In the genomic region with DNA sequence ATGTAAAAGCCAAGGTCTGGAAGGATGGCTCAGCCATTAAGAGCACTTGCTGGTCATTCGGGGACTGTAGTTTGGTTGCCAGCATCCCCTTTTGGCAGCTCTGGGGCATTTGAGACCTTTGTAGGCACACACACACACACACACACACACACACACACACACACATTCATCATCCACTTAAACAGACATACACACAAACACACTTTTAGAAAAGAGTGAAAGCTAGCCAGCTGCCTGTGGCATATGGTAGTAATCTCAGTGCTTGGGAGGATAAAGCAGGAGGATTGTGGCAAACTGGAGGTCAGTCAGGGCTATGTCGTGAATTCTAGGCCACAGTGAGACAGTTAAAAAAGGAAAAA, we compare ENCODE assay signal across 8 mouse cellular contexts. TPM values are rescaled to one million over a fixed set of nuclear protein-coding genes. Genes with fewer than 3 reads are reported as not detected.
DNase-seq lines count a peak whose midpoint lies in the region; ATAC-seq and TF ChIP-seq lines count a peak whose summit lies in the region.

No protein-coding gene starts in this region.

- intact Hi-C loops in gastrocnemius, postnatal 14 days (cut with DNase I; ENCODE audit: low total_unique reads) = no loop called here
- intact Hi-C loops in left cerebral cortex, postnatal 36 days (cut with DNase I) = no loop called here

- peaks cover 17% of the 10 kb centered on the region for H3K79me2 ChIP-seq in liver, adult 2 months (ENCODE audit: control insufficient read depth, insufficient read depth, low read length)

- no peaks in the 10 kb centered on the region for H3K9me3 ChIP-seq in embryonic facial prominence, embryonic 13.5 days
- H3K9me3 ChIP-seq in limb, embryonic 11.5 days (ENCODE audit: control insufficient read depth, low read length) = no peaks in the 10 kb centered on the region

- no peak for TF ChIP-seq CTCF in liver, adult 2 months (IDR thresholded peaks at IDR 0.05; ENCODE audit: low read depth, low read length)

- no peaks in the 10 kb centered on the region for H3K36me3 ChIP-seq in liver, adult 2 months (ENCODE audit: control insufficient read depth, insufficient read depth, low read length)
- H3K36me3 ChIP-seq in embryonic facial prominence, embryonic 13.5 days = no peaks in the 10 kb centered on the region; the same call in 1 of the 2 replicates
- H3K36me3 ChIP-seq in limb, embryonic 11.5 days (ENCODE audit: control insufficient read depth, insufficient read depth, low read length) = no peaks in the 10 kb centered on the region

- H3K27ac ChIP-seq in liver, adult 2 months (replicated peaks; ENCODE audit: insufficient read depth, low read depth, low read length) = peak overlapping the region; percentile 85
- H3K27ac ChIP-seq in embryonic facial prominence, embryonic 13.5 days = peak overlapping the region; percentile 88
- H3K27ac ChIP-seq in limb, embryonic 11.5 days (replicated peaks; ENCODE audit: low read depth, low read length) = peak overlapping the region; percentile 24; the same call in 1 of the 2 replicates

- TF ChIP-seq POLR2A in liver, adult 2 months (IDR thresholded peaks at IDR 0.05; ENCODE audit: extremely low read depth, insufficient read depth, low read length) = no peak

- H3K9ac ChIP-seq in liver, adult 2 months (ENCODE audit: low read depth, low read length) = peak overlapping the region; percentile 42
- H3K9ac ChIP-seq in embryonic facial prominence, embryonic 13.5 days = peak overlapping the region; percentile 92
- H3K9ac ChIP-seq in limb, embryonic 11.5 days (ENCODE audit: low read length) = peak overlapping the region; percentile 58

- DNase-seq in liver, adult 2 months (ENCODE audit: extremely low read depth, low read depth, low spot score) = no peak
- no peak for DNase-seq in liver
- no peak for DNase-seq in limb, embryonic 11.5 days (ENCODE audit: low spot score)
- DNase-seq in retina, embryonic 14.5 days (ENCODE audit: low spot score) = peak; percentile 46
- DNase-seq in right cerebral cortex, postnatal 10 days (ENCODE audit: low spot score in 2 of 2) = no peak
- DNase-seq in gastrocnemius, postnatal 14 days = no peak
- no peak for DNase-seq in left cerebral cortex, postnatal 36 days (ENCODE audit: low spot score in 2 of 2)

- H3K27me3 ChIP-seq in liver, adult 2 months (ENCODE audit: control insufficient read depth, insufficient read depth, low read length) = no peaks in the 10 kb centered on the region
- no peaks in the 10 kb centered on the region for H3K27me3 ChIP-seq in embryonic facial prominence, embryonic 13.5 days
- H3K27me3 ChIP-seq in limb, embryonic 11.5 days (ENCODE audit: control insufficient read depth, insufficient read depth, low read length) = no peaks in the 10 kb centered on the region

- peak overlapping the region; percentile 76 for H3K4me2 ChIP-seq in embryonic facial prominence, embryonic 13.5 days
- H3K4me2 ChIP-seq in limb, embryonic 11.5 days (ENCODE audit: low read depth, severe bottlenecking) = peak overlapping the region; percentile 85

- no peak for ATAC-seq in embryonic facial prominence, embryonic 13.5 days (ENCODE audit: insufficient number of reproducible peaks, insufficient read depth, low FRiP score, low TSS enrichment, low read depth)
- ATAC-seq in limb, embryonic 11.5 days (ENCODE audit: insufficient number of reproducible peaks, low FRiP score, low TSS enrichment, low read depth) = no peak

- peaks cover 14% of the 10 kb centered on the region for H3K4me1 ChIP-seq in liver, adult 2 months (ENCODE audit: control insufficient read depth, insufficient read depth, low read length)
- peaks cover 23% of the 10 kb centered on the region for H3K4me1 ChIP-seq in embryonic facial prominence, embryonic 13.5 days
- peaks cover 9% of the 10 kb centered on the region for H3K4me1 ChIP-seq in limb, embryonic 11.5 days (ENCODE audit: control insufficient read depth, insufficient read depth, low read length)

- 24% methylated on average over 2 of the region's 2 CpGs for WGBS in liver, adult 2 months
- WGBS in embryonic facial prominence, embryonic 13.5 days = 42% methylated on average over 2 of the region's 2 CpGs
- WGBS in limb, embryonic 11.5 days = 40% methylated on average over 2 of the region's 2 CpGs

- H3K4me3 ChIP-seq in liver, adult 2 months (ENCODE audit: insufficient read depth, low read depth, low read length) = peak overlapping the region; percentile 98; the same call in 1 of the 2 replicates
- H3K4me3 ChIP-seq in embryonic facial prominence, embryonic 13.5 days = peak overlapping the region; percentile 98
- peak overlapping the region; percentile 97 for H3K4me3 ChIP-seq in limb, embryonic 11.5 days (ENCODE audit: low read depth, low read length)

RNA-seq across cellular contexts. Expression of a gene that starts 0.8 kb away (rescaled TPM):
- 15.6 and 15.8 TPM in 2 replicates for total RNA-seq in liver, adult 2 months (2014; rRNA removed)
- 6.7 and 8.8 TPM in 2 replicates for polyA plus RNA-seq in liver, adult 2 months (2012; rRNA removed)
- polyA plus RNA-seq in embryonic facial prominence, embryonic 13.5 days (2015; fragmentation: Nextera tagmentation; extraction: Ambion mirVana) = 51.5 and 53.0 TPM in 2 replicates
- polyA plus RNA-seq in limb, embryonic 11.5 days (2014; fragmentation: Nextera tagmentation; extraction: Ambion mirVana) = 46.2 and 49.4 TPM in 2 replicates
- 10 to 100 TPM; 31.0 to 33.2 TPM for total RNA-seq in gastrocnemius, postnatal 14 days (2021)
- 100 to 1,000 TPM; 136 to 141 TPM for total RNA-seq in left cerebral cortex, postnatal 36 days (2021)

RNA-seq across cellular contexts. Expression of a gene that starts 49.6 kb away (rescaled TPM):
- 2.7 and 3.5 TPM in 2 replicates for total RNA-seq in liver, adult 2 months (2014; rRNA removed)
- 8.1 and 9.0 TPM in 2 replicates for polyA plus RNA-seq in liver, adult 2 months (2012; rRNA removed)
- polyA plus RNA-seq in embryonic facial prominence, embryonic 13.5 days (2015; fragmentation: Nextera tagmentation; extraction: Ambion mirVana) = 4.4 and 4.6 TPM in 2 replicates
- polyA plus RNA-seq in limb, embryonic 11.5 days (2014; fragmentation: Nextera tagmentation; extraction: Ambion mirVana) = 11.0 and 12.0 TPM in 2 replicates
- total RNA-seq in gastrocnemius, postnatal 14 days (2021) = 10 to 100 TPM in 1 of 2 experiments, 1 to 10 TPM in 1; 9.3 to 10.2 TPM
- 1 to 10 TPM; 6.7 to 7.7 TPM for total RNA-seq in left cerebral cortex, postnatal 36 days (2021)

RNA-seq across cellular contexts. Expression of a gene that starts 49.8 kb away (rescaled TPM):
- total RNA-seq in liver, adult 2 months (2014; rRNA removed) = 0.37 and 0.67 TPM in 2 replicates
- polyA plus RNA-seq in liver, adult 2 months (2012; rRNA removed) = 0.22 and 0.60 TPM in 2 replicates
- 27.7 and 31.1 TPM in 2 replicates for polyA plus RNA-seq in embryonic facial prominence, embryonic 13.5 days (2015; fragmentation: Nextera tagmentation; extraction: Ambion mirVana)
- 3.4 and 4.8 TPM in 2 replicates for polyA plus RNA-seq in limb, embryonic 11.5 days (2014; fragmentation: Nextera tagmentation; extraction: Ambion mirVana)
- total RNA-seq in gastrocnemius, postnatal 14 days (2021) = 1 to 10 TPM; 1.1 to 2.1 TPM
- total RNA-seq in left cerebral cortex, postnatal 36 days (2021) = 100 to 1,000 TPM; 738 to 861 TPM

RNA-seq across cellular contexts. Expression of a gene that starts 52.5 kb away (rescaled TPM):
- 20.9 and 26.5 TPM in 2 replicates for total RNA-seq in liver, adult 2 months (2014; rRNA removed)
- polyA plus RNA-seq in liver, adult 2 months (2012; rRNA removed) = 62.3 and 69.1 TPM in 2 replicates
- polyA plus RNA-seq in embryonic facial prominence, embryonic 13.5 days (2015; fragmentation: Nextera tagmentation; extraction: Ambion mirVana) = 137 and 160 TPM in 2 replicates
- 148 and 159 TPM in 2 replicates for polyA plus RNA-seq in limb, embryonic 11.5 days (2014; fragmentation: Nextera tagmentation; extraction: Ambion mirVana)
- total RNA-seq in gastrocnemius, postnatal 14 days (2021) = 10 to 100 TPM; 36.2 to 39.8 TPM
- 10 to 100 TPM; 51.5 to 52.9 TPM for total RNA-seq in left cerebral cortex, postnatal 36 days (2021)

Comparison
In these comparisons a context has a peak if more than half of its experiments do, and no peak if none do; other contexts are left out.
1. H3K27ac ChIP-seq: peak in every context shown above with its lines; median percentile 88 in embryonic facial prominence, embryonic 13.5 days; 85 in liver, adult 2 months; 24 in limb, embryonic 11.5 days.
2. H3K9ac ChIP-seq: peak in every context shown above with its lines; median percentile 92 in embryonic facial prominence, embryonic 13.5 days; 58 in limb, embryonic 11.5 days; 42 in liver, adult 2 months.
3. RNA of a gene that starts 49.8 kb away (total RNA-seq): 738 to 861 TPM in left cerebral cortex, postnatal 36 days; 1.1 to 2.1 TPM in gastrocnemius, postnatal 14 days and 0.37 to 0.67 TPM in liver, adult 2 months; every median in the first group is over 100 times any median in the second.
4. Peak in every context shown above with its lines, with median percentiles within 50 percentile points of each other: H3K4me3 ChIP-seq.